Mouse (Mus musculus) MEL (cell line): ENCODE results near the gene Olfr1255. TPM values are rescaled to one million over a fixed set of nuclear protein-coding genes. Genes with fewer than 3 reads are reported as not detected.

Experiments
- DNase-seq: peaks from one replicate; pipeline ENCODE4 v3.0.0; 2011; ENCODE audit warnings: low read depth, low spot score
- H3K27ac ChIP-seq: 2 replicates; pipeline ENCODE4 v1.5.1; 2012; ENCODE audit warnings: low read depth, mild to moderate bottlenecking, control low read depth, low read length, moderate library complexity; ENCODE audit not compliant: control insufficient read depth
- H3K27me3 ChIP-seq, 2 experiments: fragments of 150-350 bp in 1 of 2; sonication (generic) in 1 of 2; 2 replicates each; pipeline ENCODE4 v1.6.1; 2012; ENCODE audit warnings: low read length in 2 of 2, mild to moderate bottlenecking in 2 of 2, improper control_type of control experiment in 1 of 2, moderate library complexity in 1 of 2; ENCODE audit not compliant: insufficient read depth in 2 of 2, control insufficient read depth in 1 of 2
- H3K36me3 ChIP-seq, 2 experiments: 2 replicates each; pipeline ENCODE4 v1.6.1; 2012 to 2014; ENCODE audit warnings: low read length in 2 of 2, improper control_type of control experiment in 1 of 2, inconsistent platforms in 1 of 2, mild to moderate bottlenecking in 1 of 2; ENCODE audit not compliant: insufficient read depth in 2 of 2, control insufficient read depth in 1 of 2
- H3K4me1 ChIP-seq, 2 experiments: fragments of 150-350 bp in 1 of 2; sonication (generic) in 1 of 2; 2 replicates each; pipeline ENCODE4 v1.6.1; 2012; ENCODE audit warnings: low read length in 2 of 2, improper control_type of control experiment in 1 of 2, mild to moderate bottlenecking in 1 of 2; ENCODE audit not compliant: insufficient read depth in 2 of 2, control insufficient read depth in 1 of 2
- H3K4me3 ChIP-seq, 2 experiments: fragments of 150-350 bp in 1 of 2; sonication (generic) in 1 of 2; 2 replicates each; pipeline ENCODE4 v1.5.1; 2012; ENCODE audit warnings: low read depth in 2 of 2, low read length in 2 of 2, mild to moderate bottlenecking in 2 of 2, moderate library complexity in 2 of 2, control low read depth in 1 of 2, improper control_type of control experiment in 1 of 2; ENCODE audit not compliant: control insufficient read depth in 1 of 2, insufficient read depth in 1 of 2
- H3K79me2 ChIP-seq: 2 replicates; pipeline ENCODE4 v1.6.1; 2012; ENCODE audit warnings: mild to moderate bottlenecking, low read length, moderate library complexity; ENCODE audit not compliant: control insufficient read depth, poor library complexity, insufficient read depth
- H3K9ac ChIP-seq: 2 replicates; pipeline ENCODE4 v1.6.1; 2012; ENCODE audit warnings: low read depth, mild to moderate bottlenecking, control low read depth, low read length, moderate library complexity; ENCODE audit not compliant: control insufficient read depth, poor library complexity, severe bottlenecking
- H3K9me3 ChIP-seq: fragments of 150-350 bp; sonication (generic); replicated peaks from 2 replicates; pipeline ENCODE4 v1.6.1; 2012; ENCODE audit warnings: mild to moderate bottlenecking, low read length, improper control_type of control experiment, moderate library complexity; ENCODE audit not compliant: insufficient read depth
- CHD1 ChIP-seq: IDR thresholded peaks from 2 replicates; pipeline ENCODE4 v1.6.1; 2012; ENCODE audit warnings: low read depth, mild to moderate bottlenecking, inconsistent platforms, low read length, improper control_type of control experiment
- E2F4 ChIP-seq: IDR thresholded peaks from 2 replicates; pipeline ENCODE4 v1.6.1; 2011; ENCODE audit warnings: low read depth, low read length, improper control_type of control experiment, borderline replicate concordance
- ELF1 ChIP-seq: IDR thresholded peaks from 2 replicates; pipeline ENCODE4 v1.6.1; 2014; ENCODE audit warnings: low read depth, mild to moderate bottlenecking, inconsistent platforms, low read length, improper control_type of control experiment, moderate library complexity
- HCFC1 ChIP-seq: IDR thresholded peaks from 2 replicates; pipeline ENCODE4 v1.6.1; 2012; ENCODE audit warnings: low read depth, mild to moderate bottlenecking, inconsistent platforms, low read length, improper control_type of control experiment, moderate library complexity
- JUND ChIP-seq: IDR thresholded peaks from 2 replicates; pipeline ENCODE4 v1.6.1; 2011; ENCODE audit warnings: low read depth, mild to moderate bottlenecking, improper control_type of control experiment, low read length
- KAT2A ChIP-seq: conservative IDR thresholded peaks from 2 replicates; pipeline ENCODE4 v1.6.1; 2012; ENCODE audit warnings: low read depth, low read length, improper control_type of control experiment, inconsistent platforms
- MAFK ChIP-seq: IDR thresholded peaks from 2 replicates; pipeline ENCODE4 v1.6.1; 2011; ENCODE audit warnings: low read depth, mild to moderate bottlenecking, low read length, improper control_type of control experiment, borderline replicate concordance
- MAX ChIP-seq: IDR thresholded peaks from 2 replicates; pipeline ENCODE4 v1.6.1; 2011; ENCODE audit warnings: low read length, improper control_type of control experiment
- MAZ ChIP-seq: IDR thresholded peaks from 2 replicates; pipeline ENCODE4 v1.6.1; 2012; ENCODE audit warnings: low read depth, mild to moderate bottlenecking, inconsistent platforms, low read length, improper control_type of control experiment
- MEF2A ChIP-seq: IDR thresholded peaks from 2 replicates; pipeline ENCODE4 v1.6.1; 2014; ENCODE audit warnings: low read depth, mild to moderate bottlenecking, inconsistent platforms, low read length, improper control_type of control experiment; ENCODE audit not compliant: poor library complexity, insufficient replicate concordance, severe bottlenecking; ENCODE audit errors: extremely low read depth
- MYC ChIP-seq: IDR thresholded peaks from 2 replicates; pipeline ENCODE4 v1.6.1; 2011; ENCODE audit warnings: low read depth, mild to moderate bottlenecking, low read length, improper control_type of control experiment, moderate library complexity
- NELFE ChIP-seq: IDR thresholded peaks from 2 replicates; pipeline ENCODE4 v1.6.1; 2011; ENCODE audit warnings: low read depth, low read length, improper control_type of control experiment
- RCOR1 ChIP-seq: IDR thresholded peaks from 2 replicates; pipeline ENCODE4 v1.6.1; 2012; ENCODE audit warnings: low read depth, mild to moderate bottlenecking, inconsistent platforms, low read length, improper control_type of control experiment
- TBP ChIP-seq: IDR thresholded peaks from 2 replicates; pipeline ENCODE4 v1.8.0; 2011; ENCODE audit warnings: low read depth, low read length, improper control_type of control experiment
- UBTF ChIP-seq: IDR thresholded peaks from 2 replicates; pipeline ENCODE4 v1.6.1; 2012; ENCODE audit warnings: low read depth, mild to moderate bottlenecking, inconsistent platforms, low read length, improper control_type of control experiment, moderate library complexity, borderline replicate concordance; ENCODE audit not compliant: insufficient read depth
- USF1 ChIP-seq: IDR thresholded peaks from 2 replicates; pipeline ENCODE4 v1.6.1; 2014; ENCODE audit warnings: low read depth, mild to moderate bottlenecking, inconsistent platforms, low read length, improper control_type of control experiment, moderate library complexity
- USF2 ChIP-seq, 2 experiments: IDR thresholded peaks; 2 replicates each; pipeline ENCODE4 v1.6.1; 2011 to 2012; ENCODE audit warnings: improper control_type of control experiment in 2 of 2, low read length in 2 of 2, borderline replicate concordance in 1 of 2, inconsistent platforms in 1 of 2, low read depth in 1 of 2, mild to moderate bottlenecking in 1 of 2; ENCODE audit not compliant: insufficient read depth in 1 of 2
- ZC3H11A ChIP-seq: IDR thresholded peaks from 2 replicates; pipeline ENCODE4 v1.6.1; 2012; ENCODE audit warnings: low read depth, mild to moderate bottlenecking, inconsistent platforms, low read length, improper control_type of control experiment
- ZKSCAN1 ChIP-seq: IDR thresholded peaks from 2 replicates; pipeline ENCODE4 v1.6.1; 2012; ENCODE audit warnings: low read depth, mild to moderate bottlenecking, inconsistent platforms, low read length, improper control_type of control experiment, moderate library complexity
- ZNF384 ChIP-seq: IDR thresholded peaks from 2 replicates; pipeline ENCODE4 v1.6.1; 2012; ENCODE audit warnings: low read depth, mild to moderate bottlenecking, inconsistent platforms, low read length, improper control_type of control experiment
- polyA plus RNA-seq, 2 experiments: library from polyadenylated mRNA; stranded (reverse) in 1 of 2; unstranded in 1 of 2; fragments of >175 nt in 1 of 2; fragments of >200 nt in 1 of 2; gene quantifications; 2 replicates each; pipeline versions ENCODE4 v1.2.1 to v1.2.4; 2012; ENCODE audit warnings: low replicate concordance in 2 of 2, low read depth in 1 of 2; ENCODE audit not compliant: insufficient read length in 2 of 2, insufficient read depth in 1 of 2, missing spikeins in 1 of 2
- total RNA-seq: library from RNA; depleted of rRNA; stranded (reverse); fragments of 300-350 nt; gene quantifications from 2 replicates; pipeline ENCODE4 v1.2.3, GENCODE M21; 2012; rRNA removed

The Olfr1255 gene
- total RNA-seq (not detected in 2 replicates), polyA plus RNA-seq (not detected)

GRCm38 (mm10) chr2:89811751-89812150 is at the start of gene Olfr1255:
Gene Olfr1255 (plus strand): TSS chr2:89812051.
- Histone ChIP-seq H3K36me3 (no peaks in the 10 kb centered on the region), H3K9me3 (no peaks in the 10 kb centered on the region), H3K9ac (no peak within 1 kb of the TSS), H3K27ac (no peak within 1 kb of the TSS), H3K79me2 (no peaks in the 10 kb centered on the region), H3K4me3 (no peak within 1 kb of the TSS), H3K27me3 (no peaks in the 10 kb centered on the region), H3K4me1 (no peaks in the 10 kb centered on the region)
- TF ChIP-seq MEF2A (no peak), USF1 (no peak), CHD1 (no peak), ELF1 (no peak), KAT2A (no peak), ZKSCAN1 (no peak), USF2 (IDR thresholded peaks at IDR 0.05; ENCODE audit: borderline replicate concordance in 1 of 2, insufficient read depth in 1 of 2, low read depth in 1 of 2, low read length in 2 of 2) (no peak), ZC3H11A (no peak), HCFC1 (no peak), NELFE (no peak), RCOR1 (no peak), TBP (no peak), MAFK (no peak), ZNF384 (no peak), E2F4 (no peak), MAX (no peak)
- no peak for DNase-seq

GRCm38 (mm10) chr2:89793519-89793918 is 18.3 kb upstream of the Olfr1255 start, which contains the start of gene Olfr1254:
Gene Olfr1254 (minus strand): TSS chr2:89793619.
- H3K27ac ChIP-seq = no peak within 1 kb of the TSS
- DNase-seq = no peak
- H3K4me1 ChIP-seq = no peaks in the 10 kb centered on the region
- H3K4me3 ChIP-seq = no peak within 1 kb of the TSS
- H3K36me3 ChIP-seq = no peaks in the 10 kb centered on the region
- no peaks in the 10 kb centered on the region for H3K9me3 ChIP-seq
- H3K9ac ChIP-seq = no peak within 1 kb of the TSS
- no peaks in the 10 kb centered on the region for H3K79me2 ChIP-seq
- H3K27me3 ChIP-seq = no peaks in the 10 kb centered on the region
- no peak for TF ChIP-seq HCFC1
- no peak for TF ChIP-seq ELF1
- no peak for TF ChIP-seq MAZ
- TF ChIP-seq UBTF = no peak
- TF ChIP-seq JUND = no peak
- TF ChIP-seq MYC = no peak
